Mouse (Mus musculus) lung, embryonic 14.5 days (tissue): ENCODE data around the gene 4930442H23Rik. TPM values are rescaled to one million over a fixed set of nuclear protein-coding genes. Genes with fewer than 3 reads are reported as not detected.

Experiments
- ATAC-seq: fragments of 200-750 bp; cut with Nextera tagmentation; 2 replicates; pipeline ENCODE4 v1.8.0; 2017; ENCODE audit warnings: mild to moderate bottlenecking, moderate TSS enrichment, moderate library complexity; ENCODE audit not compliant: insufficient read depth
- DNase-seq: peaks from one replicate; pipeline ENCODE4 v3.0.0-alpha.2; 2015
- H3K27ac ChIP-seq: fragments of 300-500 bp; sonication (generic); 2 replicates; pipeline ENCODE4 v1.5.1; 2014; ENCODE audit warnings: low read depth, mild to moderate bottlenecking, moderate library complexity
- H3K27me3 ChIP-seq: fragments of 300-500 bp; sonication (generic); 2 replicates; pipeline ENCODE4 v1.6.1; 2014; ENCODE audit warnings: low read length, control low read depth; ENCODE audit not compliant: insufficient read depth
- H3K36me3 ChIP-seq: fragments of 300-500 bp; sonication (generic); 2 replicates; pipeline ENCODE4 v1.6.1; 2014; ENCODE audit warnings: control low read depth; ENCODE audit not compliant: insufficient read depth
- H3K4me1 ChIP-seq: fragments of 300-500 bp; sonication (generic); 2 replicates; pipeline ENCODE4 v1.6.1; 2014; ENCODE audit warnings: antibody characterized with exemption, control low read depth; ENCODE audit not compliant: insufficient read depth
- H3K4me2 ChIP-seq: fragments of 300-500 bp; sonication (generic); 2 replicates; pipeline ENCODE4 v1.6.1; 2014; ENCODE audit warnings: mild to moderate bottlenecking
- H3K4me3 ChIP-seq: fragments of 300-500 bp; sonication (generic); 2 replicates; pipeline ENCODE4 v1.5.1; 2014; ENCODE audit warnings: low read depth, low read length
- H3K9ac ChIP-seq: fragments of 300-500 bp; sonication (generic); 2 replicates; pipeline ENCODE4 v1.6.1; 2014
- H3K9me3 ChIP-seq: fragments of 300-500 bp; sonication (generic); 2 replicates; pipeline ENCODE4 v1.6.1; 2016; ENCODE audit warnings: low read depth, low read length, control low read depth
- CTCF ChIP-seq: IDR thresholded peaks from 2 replicates; pipeline ENCODE4 v1.5.1; 2016; ENCODE audit warnings: antibody characterized with exemption, low read depth
- WGBS: fragments of 180-500 bp; shearing (Covaris S2); extraction: QIAGEN DNeasy Blood & Tissue Kit; methylation state at CpG from one replicate; pipeline ENCODE4 v1.1.7; 2014; 5-methylcytosine and 5-hydroxymethylcytosine counted together
- polyA plus RNA-seq: library from polyadenylated mRNA; unstranded; fragments of >200 nt; fragmentation: Nextera tagmentation; extraction: Ambion mirVana; gene quantifications from 2 replicates; pipeline ENCODE4 v1.2.1, GENCODE M21; 2014

Gene 4930442H23Rik
- polyA plus RNA-seq, 1 experiment from 2014 or later, result not detected

DNA sequence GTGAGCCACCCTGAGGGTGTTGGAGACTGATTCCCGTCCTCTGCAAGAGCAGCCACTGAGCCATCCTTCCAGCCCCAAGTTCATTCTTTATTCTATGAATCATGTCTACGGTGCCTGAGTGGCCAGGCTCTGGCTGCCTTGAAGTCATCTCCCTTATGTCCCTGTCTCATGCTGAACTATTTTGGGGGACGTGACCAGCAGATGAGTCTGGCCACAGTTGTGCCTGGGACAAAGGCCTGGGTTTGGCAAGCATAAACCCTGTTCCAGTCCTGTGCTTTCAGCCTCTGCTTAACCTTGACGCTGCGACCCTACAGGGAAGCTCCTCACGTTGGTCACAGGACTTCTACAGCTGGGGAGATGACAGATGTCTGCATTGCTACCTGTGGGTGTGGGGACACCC is 13.7 kb upstream of the 4930442H23Rik start:
- H3K27me3 ChIP-seq, result peaks cover 30% of the 10 kb centered on the region
- no peak overlapping the region for H3K9ac ChIP-seq
- H3K36me3 ChIP-seq, result no peaks in the 10 kb centered on the region
- ATAC-seq (no peak), DNase-seq (no peak)
- TF ChIP-seq CTCF, result no peak
- H3K4me1 ChIP-seq, result 0 out of 2 replicates have a peak, but pooled peaks cover 4% of the 10 kb centered on the region
- no peak overlapping the region for H3K4me3 ChIP-seq
- H3K9me3 ChIP-seq, result no peaks in the 10 kb centered on the region
- no peak overlapping the region for H3K4me2 ChIP-seq
- H3K27ac ChIP-seq, result no peak overlapping the region
- WGBS, result 48% methylated on average over 6 of the region's 6 CpGs

GRCm38 (mm10) chr10:81196470-81197065 is 12.9 kb upstream of the 4930442H23Rik start:
- Histone ChIP-seq H3K4me1 (0 out of 2 replicates have a peak, but pooled peaks cover 4% of the 10 kb centered on the region), H3K27ac (no peak overlapping the region), H3K36me3 (0 out of 2 replicates have a peak, but pooled peaks cover 2% of the 10 kb centered on the region), H3K4me3 (no peak overlapping the region), H3K9ac (no peak overlapping the region; the same call in 1 of the 2 replicates), H3K27me3 (peaks cover 30% of the 10 kb centered on the region), H3K4me2 (no peak overlapping the region), H3K9me3 (no peaks in the 10 kb centered on the region)
- WGBS, result 61% methylated on average over 11 of the region's 11 CpGs
- TF ChIP-seq CTCF, result no peak
- ATAC-seq (no peak), DNase-seq (no peak)

DNA sequence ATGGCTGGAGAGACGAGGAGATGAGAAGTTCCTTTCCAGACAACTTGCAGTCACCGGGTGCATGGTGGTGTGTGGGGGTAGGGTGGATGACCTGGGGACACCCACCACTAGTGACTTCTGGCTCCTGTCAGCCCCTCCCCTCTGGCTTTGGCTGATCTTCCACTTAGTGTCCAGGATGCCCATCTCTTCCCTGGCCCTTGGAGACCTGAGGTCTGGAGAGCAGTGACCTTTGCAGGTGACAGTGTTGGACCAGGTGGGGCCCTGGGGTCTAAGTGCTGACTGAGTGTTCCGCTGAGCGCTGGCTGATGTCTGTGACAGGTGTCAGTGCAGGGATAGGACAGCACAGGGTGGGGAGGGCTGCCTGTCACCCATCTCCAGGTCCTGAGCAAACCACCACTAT is 11.7 kb upstream of the 4930442H23Rik start:
- H3K4me1 ChIP-seq, result 0 out of 2 replicates have a peak, but pooled peaks cover 4% of the 10 kb centered on the region
- peak overlapping the region; percentile 25; the same call in 1 of the 2 replicates for H3K4me2 ChIP-seq
- peak overlapping the region; percentile 13; the same call in 1 of the 2 replicates for H3K9ac ChIP-seq
- H3K27ac ChIP-seq, result peak overlapping the region; percentile 71; the same call in 1 of the 2 replicates
- H3K27me3 ChIP-seq, result peaks cover 30% of the 10 kb centered on the region
- peak overlapping the region; percentile 13 for H3K4me3 ChIP-seq
- DNase-seq (no peak), ATAC-seq (no peak)
- no peak for TF ChIP-seq CTCF
- 61% methylated on average over 4 of the region's 4 CpGs for WGBS
- no peaks in the 10 kb centered on the region for H3K9me3 ChIP-seq
- H3K36me3 ChIP-seq, result peaks cover 14% of the 10 kb centered on the region

- H3K36me3 ChIP-seq, result peaks cover 22% of the 10 kb centered on the region
- H3K4me3 ChIP-seq, result peak overlapping the region; percentile 13; the same call in 1 of the 2 replicates
- peak; percentile 55 for DNase-seq
- TF ChIP-seq CTCF, result no peak
- peak overlapping the region; percentile 71 for H3K27ac ChIP-seq
- ATAC-seq, result no peak
- 12% methylated on average over 37 of the region's 37 CpGs for WGBS
- H3K9ac ChIP-seq, result peak overlapping the region; percentile 10; the same call in 1 of the 2 replicates
- H3K4me2 ChIP-seq, result peak overlapping the region; percentile 25; the same call in 1 of the 2 replicates
- no peaks in the 10 kb centered on the region for H3K9me3 ChIP-seq
- H3K4me1 ChIP-seq, result 0 out of 2 replicates have a peak, but pooled peaks cover 4% of the 10 kb centered on the region
- peaks cover 30% of the 10 kb centered on the region for H3K27me3 ChIP-seq
These were observed 10.5 kb upstream of the 4930442H23Rik start for GRCm38 (mm10) chr10:81193991-81194774.

- peaks cover 30% of the 10 kb centered on the region for H3K27me3 ChIP-seq
- DNase-seq, result peak; percentile 24
- TF ChIP-seq CTCF, result 0 out of 2 replicates have a peak, but pooled peaks have one; percentile 2
These were observed 9.4 kb upstream of the 4930442H23Rik start for GRCm38 (mm10) chr10:81192968-81193501.

GRCm38 (mm10) chr10:81192270-81192967 is 8.8 kb upstream of the 4930442H23Rik start:
- ATAC-seq (peak; percentile 79), DNase-seq (peak; percentile 90)
- Histone ChIP-seq H3K9ac (peak overlapping the region; percentile 64), H3K4me3 (peak overlapping the region; percentile 53), H3K9me3 (no peaks in the 10 kb centered on the region), H3K27me3 (peaks cover 30% of the 10 kb centered on the region), H3K4me2 (peak overlapping the region; percentile 92), H3K27ac (peak overlapping the region; percentile 90), H3K36me3 (peaks cover 37% of the 10 kb centered on the region), H3K4me1 (0 out of 2 replicates have a peak, but pooled peaks cover 4% of the 10 kb centered on the region)
- WGBS, result 1% methylated on average over 93 of the region's 93 CpGs
- no peak for TF ChIP-seq CTCF

More at GRCm38 (mm10) chr10:81192968-81193501, 9.4 kb upstream of the 4930442H23Rik start:
- H3K4me2 ChIP-seq, result peak overlapping the region; percentile 92
- H3K9ac ChIP-seq, result peak overlapping the region; percentile 64
- H3K4me1 ChIP-seq, result 0 out of 2 replicates have a peak, but pooled peaks cover 4% of the 10 kb centered on the region
- H3K9me3 ChIP-seq, result no peaks in the 10 kb centered on the region
- H3K36me3 ChIP-seq, result peaks cover 31% of the 10 kb centered on the region
- WGBS, result 4% methylated on average over 19 of the region's 19 CpGs
- H3K27ac ChIP-seq, result peak overlapping the region; percentile 90
- H3K4me3 ChIP-seq, result peak overlapping the region; percentile 53
- ATAC-seq, result peak; percentile 22; the same call in 1 of the 2 replicates
